Mouse (Mus musculus): Measurements from ENCODE around the gene Bsg. TPM values are rescaled to one million over a fixed set of nuclear protein-coding genes. Genes with fewer than 3 reads are reported as not detected.
"Not testable (repeated sequence)": the region's sequence is repeated elsewhere in the genome, so short reads cannot be mapped to it uniquely, and the experiment has no call there.

The Bsg gene
- polyA plus RNA-seq, 1 experiment from 2014 or later: 1,001 TPM

DNA sequence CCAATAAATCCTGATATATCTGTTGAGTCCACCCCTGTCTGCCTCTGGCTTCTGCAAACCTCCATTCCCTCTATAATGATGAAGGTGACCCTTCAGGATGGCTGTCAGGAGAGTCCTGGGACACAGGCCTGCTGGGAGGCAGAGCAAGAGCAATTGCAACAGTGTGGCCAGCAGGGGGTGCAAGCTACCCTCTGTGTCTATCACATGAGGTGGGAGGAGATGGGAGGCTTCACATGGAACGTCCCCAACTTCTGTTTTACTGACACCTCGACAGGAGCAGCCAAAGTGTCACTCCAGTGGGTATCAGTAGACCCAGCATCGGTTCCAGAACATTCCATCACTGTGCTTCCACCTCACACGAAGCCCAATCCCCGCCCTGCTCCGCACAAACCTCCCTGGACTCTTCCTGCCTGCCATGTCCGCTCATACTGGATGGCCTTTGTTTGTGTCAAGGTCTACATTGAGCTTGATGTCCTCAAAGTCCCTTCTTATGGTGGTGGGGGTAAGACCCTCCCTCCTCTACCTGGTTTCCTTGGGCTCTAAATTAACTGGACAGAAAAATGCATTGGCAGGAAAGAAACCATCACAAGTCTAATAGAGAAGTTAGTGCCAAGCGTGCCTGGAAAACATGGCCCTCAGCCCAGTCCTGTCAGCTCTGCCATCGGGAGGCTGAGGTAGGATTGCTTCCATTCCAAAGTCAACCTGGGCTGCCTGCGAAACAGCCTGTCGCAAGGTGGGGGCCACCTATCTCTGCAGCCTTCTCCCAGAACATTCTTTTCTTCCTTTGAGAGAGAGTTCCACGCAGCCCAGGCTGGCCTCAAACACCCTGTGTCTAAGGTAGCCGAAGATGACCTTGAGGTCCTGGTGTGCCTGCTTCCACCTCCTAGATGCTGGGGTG, 8.8 kb upstream of the Bsg start:
- no peak; the same call in 1 of the 2 replicates for ATAC-seq (ENCODE audit: low FRiP score)
- no peaks in the 10 kb centered on the region for H3K36me3 ChIP-seq
- peaks cover 15% of the 10 kb centered on the region; the same call in 1 of the 2 replicates for H3K4me1 ChIP-seq
- peak overlapping the region; percentile 51 for H3K27ac ChIP-seq (replicated peaks)
- H3K9ac ChIP-seq (replicated peaks): no peak overlapping the region
- H3K9me3 ChIP-seq (replicated peaks): no peaks in the 10 kb centered on the region
- no peaks in the 10 kb centered on the region for H3K27me3 ChIP-seq (replicated peaks)
- 65% methylated on average over 13 of the region's 13 CpGs for WGBS
- no peak overlapping the region for H3K4me3 ChIP-seq (replicated peaks)
- H3K4me2 ChIP-seq: no peak overlapping the region

DNA sequence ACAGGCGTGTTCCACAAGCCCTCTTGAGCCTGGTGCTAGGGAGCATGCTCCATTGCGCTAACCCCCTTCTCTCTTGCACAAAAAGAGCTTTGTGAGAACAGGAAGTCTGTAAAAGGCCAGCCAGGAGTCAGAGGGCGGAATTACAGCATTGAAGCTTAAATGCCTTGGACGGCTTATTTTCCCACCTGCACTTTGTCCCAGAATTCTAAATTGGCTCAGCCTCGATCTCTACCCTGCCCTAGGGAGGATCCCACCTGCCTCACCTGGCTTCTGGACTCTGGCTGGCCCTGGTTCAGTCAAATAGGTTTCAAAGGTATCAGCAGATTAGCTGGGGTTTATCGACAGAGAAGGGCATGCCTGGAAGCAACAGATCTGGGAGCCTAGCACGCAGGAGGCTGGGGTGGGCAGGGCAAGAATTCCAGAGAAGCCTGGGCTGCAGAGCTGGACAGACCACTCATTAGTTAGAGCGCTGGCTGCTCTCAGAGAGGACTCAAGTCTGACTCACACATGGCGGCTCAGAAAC, 8.1 kb upstream of the Bsg start:
- H3K4me3 ChIP-seq (replicated peaks): no peak overlapping the region
- no peaks in the 10 kb centered on the region for H3K27me3 ChIP-seq (replicated peaks)
- no peaks in the 10 kb centered on the region for H3K9me3 ChIP-seq (replicated peaks)
- H3K27ac ChIP-seq (replicated peaks): peak overlapping the region; percentile 51
- WGBS: 67% methylated on average over 9 of the region's 9 CpGs
- H3K4me1 ChIP-seq: peaks cover 17% of the 10 kb centered on the region; the same call in 1 of the 2 replicates
- no peaks in the 10 kb centered on the region for H3K36me3 ChIP-seq
- no peak overlapping the region for H3K4me2 ChIP-seq
- no peak overlapping the region; the same call in 1 of the 2 replicates for H3K9ac ChIP-seq (replicated peaks)
- no peak for ATAC-seq (ENCODE audit: low FRiP score)

DNA sequence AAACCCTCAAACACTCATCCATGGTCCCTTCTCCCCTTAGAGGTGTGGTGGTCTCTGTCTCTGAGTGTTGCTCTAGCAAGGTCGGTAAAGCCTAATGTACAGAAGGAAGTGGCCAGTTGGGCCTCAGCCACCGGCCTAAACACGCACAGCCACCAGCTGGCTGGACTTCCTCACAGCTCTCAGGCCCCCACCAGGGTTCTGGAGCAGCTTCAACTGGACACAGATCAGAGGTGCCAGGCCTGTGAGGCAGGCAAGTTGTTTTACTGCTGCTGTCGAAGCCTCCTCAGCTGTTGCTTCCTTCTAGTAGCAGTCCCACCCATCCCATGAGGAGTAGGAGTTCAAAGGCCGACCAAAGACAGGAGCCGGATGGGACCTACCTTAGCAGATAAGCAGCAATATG, 6.4 kb upstream of the Bsg start:
- Histone ChIP-seq H3K4me2 (no peak overlapping the region), H3K9me3 (replicated peaks) (no peaks in the 10 kb centered on the region), H3K27ac (replicated peaks) (no peak overlapping the region), H3K9ac (replicated peaks) (no peak overlapping the region), H3K36me3 (no peaks in the 10 kb centered on the region), H3K27me3 (replicated peaks) (no peaks in the 10 kb centered on the region), H3K4me1 (peaks cover 17% of the 10 kb centered on the region; the same call in 1 of the 2 replicates), H3K4me3 (replicated peaks) (no peak overlapping the region)
- 72% methylated on average over 6 of the region's 6 CpGs for WGBS
- no peak for ATAC-seq (ENCODE audit: low FRiP score)

DNA sequence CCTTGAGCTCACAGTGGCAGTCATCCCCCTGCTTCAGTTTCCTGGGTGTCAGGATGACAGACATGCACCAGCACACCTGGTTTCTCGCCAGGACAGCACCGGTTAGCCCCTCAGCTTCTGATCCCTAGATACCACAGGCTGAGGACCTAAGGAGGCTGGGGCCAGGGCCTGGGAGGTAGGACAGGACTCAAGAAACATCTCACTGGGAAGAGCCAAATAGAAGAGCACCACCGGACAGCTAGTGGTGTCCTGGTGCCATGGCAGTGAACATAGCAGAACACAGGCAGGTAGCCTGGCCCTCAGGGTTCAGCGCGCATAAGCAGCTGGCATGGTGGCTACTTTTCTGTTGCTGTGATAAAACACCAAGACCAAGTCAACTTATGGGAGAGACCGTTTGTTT, 5.8 kb upstream of the Bsg start:
- Histone ChIP-seq H3K4me3 (replicated peaks) (no peak overlapping the region), H3K36me3 (no peaks in the 10 kb centered on the region), H3K4me1 (peaks cover 17% of the 10 kb centered on the region; the same call in 1 of the 2 replicates), H3K4me2 (no peak overlapping the region), H3K27me3 (replicated peaks) (no peaks in the 10 kb centered on the region), H3K9ac (replicated peaks) (no peak overlapping the region), H3K9me3 (replicated peaks) (no peaks in the 10 kb centered on the region), H3K27ac (replicated peaks) (no peak overlapping the region)
- ATAC-seq (ENCODE audit: low FRiP score): no peak
- WGBS: 94% methylated on average over 6 of the region's 6 CpGs

DNA sequence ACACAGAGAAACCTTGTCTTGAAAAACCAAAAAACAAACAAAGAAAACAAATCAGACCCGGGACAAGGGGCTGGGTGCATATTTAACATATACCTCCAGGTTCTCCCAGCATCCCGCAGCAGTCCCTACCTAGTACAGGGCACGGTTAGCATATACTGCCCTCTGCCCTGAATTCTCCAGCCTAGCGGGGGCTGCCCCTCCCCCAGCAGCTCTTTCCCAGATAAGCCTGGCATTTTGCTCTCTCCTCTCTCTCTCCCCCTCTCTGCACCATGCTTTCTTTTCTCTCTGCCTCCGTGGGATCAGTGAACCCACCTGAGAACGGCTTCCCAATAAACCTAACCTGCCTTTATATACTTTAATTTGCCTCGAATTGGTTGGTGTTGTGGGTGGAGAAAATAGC, 3.6 kb upstream of the Bsg start:
- no peak overlapping the region for H3K4me2 ChIP-seq
- H3K9me3 ChIP-seq (replicated peaks): no peaks in the 10 kb centered on the region
- H3K4me1 ChIP-seq: peaks cover 17% of the 10 kb centered on the region
- 0 out of 2 replicates have a peak overlapping the region, but pooled peaks have one; percentile 30 for H3K27ac ChIP-seq (replicated peaks)
- H3K36me3 ChIP-seq: no peaks in the 10 kb centered on the region
- no peak overlapping the region for H3K9ac ChIP-seq (replicated peaks)
- WGBS: 56% methylated on average over 7 of the region's 7 CpGs
- H3K27me3 ChIP-seq (replicated peaks): no peaks in the 10 kb centered on the region
- no peak for ATAC-seq (ENCODE audit: low FRiP score)
- no peak overlapping the region for H3K4me3 ChIP-seq (replicated peaks)

DNA sequence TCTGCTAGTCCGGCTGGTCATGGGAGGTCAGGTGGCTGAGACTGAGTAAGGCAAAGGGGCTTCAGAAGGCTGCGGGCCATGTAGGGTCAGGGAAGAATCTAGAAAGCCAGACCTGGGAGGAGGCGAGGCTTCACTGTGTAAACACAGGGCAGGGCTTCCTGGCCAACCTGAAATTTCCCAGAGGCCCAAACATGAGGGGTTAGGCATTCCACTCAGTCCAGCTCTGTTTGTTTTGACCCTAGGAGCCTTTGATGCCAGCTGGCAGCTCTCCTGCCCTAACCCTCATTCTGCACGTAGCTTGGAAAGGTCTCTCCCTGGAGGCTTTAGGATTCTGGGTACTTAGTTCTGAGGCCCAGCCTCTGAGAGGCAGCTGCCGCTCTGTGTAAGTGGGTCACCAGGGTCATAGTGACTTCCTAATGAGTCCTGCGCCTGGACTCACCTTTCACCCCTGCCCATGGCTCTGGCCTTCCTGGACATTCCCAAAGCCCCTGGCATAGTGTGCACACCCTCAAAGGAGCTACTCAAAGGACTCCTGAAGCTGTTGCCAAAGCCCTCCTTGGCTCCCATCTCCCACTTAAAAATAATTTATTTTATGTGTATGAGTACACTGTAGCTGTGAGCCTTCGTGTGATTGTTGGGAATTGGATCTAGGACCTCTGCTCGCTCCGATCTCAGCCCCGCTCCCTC, 2.7 kb upstream of the Bsg start:
- peaks cover 21% of the 10 kb centered on the region for H3K4me1 ChIP-seq
- H3K4me3 ChIP-seq (replicated peaks): no peak overlapping the region
- no peaks in the 10 kb centered on the region for H3K36me3 ChIP-seq
- 65% methylated on average over 10 of the region's 10 CpGs for WGBS
- H3K27ac ChIP-seq (replicated peaks): 0 out of 2 replicates have a peak overlapping the region, but pooled peaks have one; percentile 30
- no peak for ATAC-seq (ENCODE audit: low FRiP score)
- no peaks in the 10 kb centered on the region for H3K9me3 ChIP-seq (replicated peaks)
- H3K4me2 ChIP-seq: no peak overlapping the region
- no peak overlapping the region for H3K9ac ChIP-seq (replicated peaks)
- H3K27me3 ChIP-seq (replicated peaks): no peaks in the 10 kb centered on the region

DNA sequence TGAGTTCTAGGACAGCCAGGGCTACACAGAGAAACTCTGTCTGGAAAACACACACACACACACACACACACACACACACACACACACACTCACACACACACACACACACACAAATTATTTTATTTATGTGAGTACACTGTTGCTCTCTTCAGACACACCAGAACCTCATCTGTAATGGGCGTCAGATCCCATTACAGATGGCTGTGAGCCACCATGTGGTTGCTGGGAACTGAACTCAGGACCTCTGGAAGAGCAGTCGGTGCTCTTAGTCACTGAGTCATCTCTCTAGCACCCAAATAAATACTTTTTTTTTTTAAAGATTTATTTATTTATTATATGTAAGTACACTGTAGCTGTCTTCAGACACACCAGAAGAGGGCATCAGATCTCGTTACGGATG, 1.3 kb upstream of the Bsg start:
- 86% methylated on average over 4 of the region's 4 CpGs for WGBS
- not testable (repeated sequence) for H3K27ac ChIP-seq (replicated peaks); H3K27me3 ChIP-seq (replicated peaks); H3K4me3 ChIP-seq (replicated peaks); H3K9me3 ChIP-seq (replicated peaks); H3K36me3 ChIP-seq; H3K4me2 ChIP-seq; H3K9ac ChIP-seq (replicated peaks); ATAC-seq (ENCODE audit: low FRiP score)
- peaks cover 35% of the 10 kb centered on the region for H3K4me1 ChIP-seq

DNA sequence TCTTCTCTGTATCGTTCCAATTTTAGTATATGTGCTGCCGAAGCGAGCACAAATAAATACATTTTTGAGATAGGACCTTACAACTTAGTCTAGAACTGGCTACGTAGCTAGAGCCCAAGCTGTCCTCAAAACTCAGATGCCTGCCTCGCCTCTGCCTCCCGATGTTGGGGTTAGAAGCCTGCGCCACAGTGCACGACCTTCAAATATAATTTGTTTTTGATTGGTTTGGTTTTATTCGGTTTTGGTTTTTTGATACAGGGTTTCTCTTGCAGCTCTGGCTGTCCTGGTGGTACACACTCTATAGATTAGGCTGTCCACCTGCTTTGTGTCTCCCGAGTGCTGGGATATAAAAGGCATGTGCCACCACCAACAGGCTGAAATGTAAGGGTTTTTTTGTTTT, 750 bp upstream of the Bsg start:
- peak overlapping the region; percentile 77 for H3K27ac ChIP-seq (replicated peaks)
- H3K27me3 ChIP-seq (replicated peaks): no peaks in the 10 kb centered on the region
- 77% methylated on average over 10 of the region's 10 CpGs for WGBS
- peaks cover 40% of the 10 kb centered on the region for H3K4me1 ChIP-seq
- no peaks in the 10 kb centered on the region for H3K9me3 ChIP-seq (replicated peaks)
- H3K9ac ChIP-seq (replicated peaks): peak overlapping the region; percentile 85
- H3K36me3 ChIP-seq: no peaks in the 10 kb centered on the region
- ATAC-seq (ENCODE audit: low FRiP score): no peak
- peak overlapping the region; percentile 72 for H3K4me3 ChIP-seq (replicated peaks)
- peak overlapping the region; percentile 85 for H3K4me2 ChIP-seq

DNA sequence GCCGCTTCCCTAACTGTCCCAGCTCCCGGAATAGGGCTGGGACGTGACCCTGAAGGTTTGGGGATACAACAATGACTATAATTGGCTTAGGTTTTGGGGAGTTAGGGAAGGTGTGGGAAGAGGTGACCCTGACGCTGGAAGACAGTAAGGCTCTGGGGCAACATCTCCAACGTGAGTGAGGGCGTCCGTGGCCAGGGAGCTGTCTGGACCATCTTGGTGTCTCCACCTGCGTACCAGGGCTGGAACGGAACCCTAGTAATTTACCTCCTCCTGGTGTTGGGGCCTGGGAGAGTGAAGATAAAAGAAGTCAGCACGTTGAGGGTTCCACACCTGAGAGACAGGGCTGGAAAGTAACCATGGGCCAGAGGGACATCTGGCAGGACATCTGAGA, 674 bp downstream of the Bsg start:
- Histone ChIP-seq H3K4me3 (replicated peaks) (peak overlapping the region; percentile 72), H3K9me3 (replicated peaks) (no peaks in the 10 kb centered on the region), H3K27ac (replicated peaks) (peak overlapping the region; percentile 90), H3K4me2 (peak overlapping the region; percentile 85), H3K36me3 (peaks cover 12% of the 10 kb centered on the region), H3K4me1 (peaks cover 53% of the 10 kb centered on the region), H3K9ac (replicated peaks) (peak overlapping the region; percentile 85), H3K27me3 (replicated peaks) (no peaks in the 10 kb centered on the region)
- no peak for ATAC-seq (ENCODE audit: low FRiP score)
- 7% methylated on average over 10 of the region's 10 CpGs for WGBS

DNA sequence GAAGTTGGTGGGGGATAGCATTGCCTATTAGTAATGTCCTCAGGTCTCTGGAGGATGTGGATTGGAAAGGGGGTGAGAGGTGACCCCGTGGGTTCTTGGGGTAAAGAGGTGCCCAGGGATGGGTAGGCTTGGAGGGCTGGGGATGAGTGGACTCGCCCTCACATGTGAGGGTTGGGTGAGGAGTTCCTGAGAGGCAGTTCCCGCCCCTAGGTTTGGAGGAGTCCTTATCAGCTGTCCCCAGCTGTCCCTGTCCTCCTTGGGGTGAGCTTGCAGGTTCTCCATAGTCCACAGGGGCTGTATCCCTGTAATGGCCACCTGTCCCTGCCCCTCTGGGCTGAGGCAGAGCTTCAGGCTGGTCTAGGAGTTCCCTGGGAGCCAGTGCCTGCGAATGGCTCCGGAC, 1.7 kb downstream of the Bsg start:
- H3K4me2 ChIP-seq: peak overlapping the region; percentile 85
- no peak for ATAC-seq (ENCODE audit: low FRiP score)
- WGBS: 84% methylated on average over 5 of the region's 5 CpGs
- peaks cover 22% of the 10 kb centered on the region for H3K36me3 ChIP-seq
- H3K4me3 ChIP-seq (replicated peaks): peak overlapping the region; percentile 72
- H3K27me3 ChIP-seq (replicated peaks): no peaks in the 10 kb centered on the region
- no peaks in the 10 kb centered on the region for H3K9me3 ChIP-seq (replicated peaks)
- peaks cover 51% of the 10 kb centered on the region for H3K4me1 ChIP-seq
- H3K9ac ChIP-seq (replicated peaks): peak overlapping the region; percentile 85
- H3K27ac ChIP-seq (replicated peaks): no peak overlapping the region

DNA sequence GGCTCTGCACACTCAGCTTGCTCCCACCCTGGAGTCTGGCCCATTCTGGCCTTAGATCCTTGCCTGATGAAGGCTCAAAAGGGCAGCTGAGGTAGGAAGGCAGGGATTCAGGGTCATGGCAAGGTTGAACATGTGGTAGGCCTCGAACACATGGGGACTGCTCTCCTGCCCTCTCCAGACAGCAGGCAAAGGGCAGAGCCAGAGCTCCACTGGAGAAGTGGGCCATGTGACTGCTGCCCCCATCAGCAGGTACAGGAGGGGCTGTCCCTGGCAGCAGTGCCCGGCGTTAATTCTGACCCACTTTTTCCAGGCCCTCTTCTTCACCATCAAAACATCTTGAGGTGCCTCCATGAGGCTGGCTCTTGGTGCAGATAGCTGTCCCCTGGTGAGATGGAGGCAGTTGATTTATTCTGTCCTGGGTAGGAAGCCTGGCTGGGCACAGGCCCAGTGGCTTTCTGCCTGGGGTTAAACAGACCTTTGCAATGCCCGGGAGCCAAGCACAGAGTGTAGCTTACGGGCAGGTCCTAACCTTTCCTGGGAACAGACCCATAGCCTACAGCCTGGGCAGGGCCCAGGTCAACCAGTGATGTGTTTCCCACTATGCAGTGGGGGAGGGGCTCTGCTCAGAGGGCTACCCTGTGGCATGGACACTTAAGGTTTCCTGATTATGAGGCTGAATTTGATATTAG, 2.3 kb downstream of the Bsg start:
- Histone ChIP-seq H3K36me3 (peaks cover 28% of the 10 kb centered on the region), H3K4me1 (peaks cover 51% of the 10 kb centered on the region), H3K27me3 (replicated peaks) (no peaks in the 10 kb centered on the region), H3K4me3 (replicated peaks) (peak overlapping the region; percentile 72), H3K27ac (replicated peaks) (0 out of 2 replicates have a peak overlapping the region, but pooled peaks have one; percentile 41), H3K4me2 (peak overlapping the region; percentile 85), H3K9me3 (replicated peaks) (no peaks in the 10 kb centered on the region), H3K9ac (replicated peaks) (peak overlapping the region; percentile 85)
- ATAC-seq (ENCODE audit: low FRiP score): no peak
- 89% methylated on average over 5 of the region's 5 CpGs for WGBS
